ENCODE assay signal across 35 mouse cellular contexts in the genomic region with DNA sequence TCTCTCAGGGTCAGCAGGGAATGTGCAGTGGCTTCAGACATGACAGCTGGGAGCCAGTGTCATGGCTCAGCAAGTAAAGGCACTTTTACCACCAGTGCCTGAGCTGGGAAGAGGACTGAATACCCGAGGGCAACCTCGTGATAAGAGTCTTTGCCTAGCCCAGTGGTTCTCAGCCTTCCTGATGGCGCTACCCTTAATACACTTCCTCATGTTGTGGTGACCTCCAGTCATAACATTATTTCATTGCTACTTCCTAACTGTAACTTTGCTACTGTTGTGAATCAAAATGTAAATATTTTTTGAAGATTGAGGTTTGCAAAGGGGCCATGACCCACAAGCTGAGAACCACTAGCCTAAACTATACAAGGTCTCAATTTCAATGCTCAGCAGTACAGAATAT. TPM values are rescaled to one million over a fixed set of nuclear protein-coding genes. Genes with fewer than 3 reads are reported as not detected.
DNase-seq lines count a peak whose midpoint lies in the region; ATAC-seq and TF ChIP-seq lines count a peak whose summit lies in the region.
"Had no signal": no experiment of that assay in that cellular context is flagged by ENCODE, and none has a peak within 500 bp of the region (broad histone marks: within the 10 kb centered on the region; RNA-seq: fewer than 3 reads in every experiment).

No protein-coding gene starts in this region.

- TF ChIP-seq CTCF in MEL (IDR thresholded peaks at IDR 0.05 in 2 of 3, conservative IDR thresholded peaks at IDR 0.05 in 1 of 3; ENCODE audit: control insufficient read depth in 1 of 3, insufficient read depth in 1 of 3, low read depth in 2 of 3, low read length in 3 of 3, poor library complexity in 1 of 3, severe bottlenecking in 1 of 3) = no peak

- no peak overlapping the region for H3K4me2 ChIP-seq in heart, embryonic 12.5 days
- no peak overlapping the region for H3K4me2 ChIP-seq in intestine, embryonic 15.5 days (replicated peaks)
- H3K4me2 ChIP-seq: embryonic facial prominence, embryonic 15.5 days; forebrain, embryonic 13.5 days; hindbrain, embryonic 12.5 days; kidney, embryonic 15.5 days; liver, embryonic 15.5 days; lung, embryonic 14.5 days; neural tube, embryonic 12.5 days had no signal

- TF ChIP-seq RAD21 in MEL (IDR thresholded peaks at IDR 0.05; ENCODE audit: low read depth, low read length) = no peak

- peak; percentile 91 for DNase-seq in heart, adult 11 months
- DNase-seq in MEL (ENCODE audit: low read depth, low spot score) = peak; percentile 77
- no peak for DNase-seq in frontal cortex, adult 2 months (ENCODE audit: extremely low spot score in 1 of 2, low spot score in 1 of 2)
- DNase-seq in heart, postnatal 36 days = no peak
- DNase-seq in right cerebral cortex, postnatal 10 days (ENCODE audit: low spot score in 2 of 2) = no peak
- DNase-seq: adrenal gland, postnatal 14 days; cerebellum, adult 11-12 months; cerebellum, postnatal 14 days; gastrocnemius, postnatal 36 days; heart, postnatal 14 days; kidney, adult 18-20 months; kidney, postnatal 25 days; liver; lung, embryonic 14.5 days; lung, postnatal 14 days; thymus, postnatal 14 days had no signal

- no peak overlapping the region for H3K4me3 ChIP-seq in heart, embryonic 12.5 days
- H3K4me3 ChIP-seq in MEL (ENCODE audit: control insufficient read depth in 1 of 2, insufficient read depth in 1 of 2, low read depth in 2 of 2, low read length in 2 of 2) = peak overlapping the region in 1 of 2 experiments; percentile 2; a peak in 1 of 4 replicates
- H3K4me3 ChIP-seq in intestine, embryonic 15.5 days (replicated peaks) = no peak overlapping the region
- H3K4me3 ChIP-seq: embryonic facial prominence, embryonic 10.5 days; embryonic facial prominence, embryonic 15.5 days; forebrain, embryonic 13.5 days; hindbrain, embryonic 12.5 days; kidney, embryonic 15.5 days; liver, embryonic 15.5 days; midbrain, embryonic 10.5 days; myocyte; neural tube, embryonic 12.5 days had no signal

- 0 out of 2 replicates have a peak, but pooled peaks cover 7% of the 10 kb centered on the region for H3K27me3 ChIP-seq in heart, embryonic 12.5 days (replicated peaks)
- H3K27me3 ChIP-seq in MEL (ENCODE audit: control insufficient read depth in 1 of 2, insufficient read depth in 2 of 2, low read length in 2 of 2) = no peaks in the 10 kb centered on the region
- no peaks in the 10 kb centered on the region for H3K27me3 ChIP-seq in intestine, embryonic 15.5 days (replicated peaks)
- H3K27me3 ChIP-seq: embryonic facial prominence, embryonic 15.5 days; forebrain, embryonic 13.5 days; hindbrain, embryonic 12.5 days; kidney, embryonic 15.5 days; neural tube, embryonic 12.5 days had no signal

- no peaks in the 10 kb centered on the region for H3K79me2 ChIP-seq in MEL (ENCODE audit: control insufficient read depth, insufficient read depth, low read length, poor library complexity)

- H3K4me1 ChIP-seq in heart, embryonic 12.5 days (replicated peaks) = no peaks in the 10 kb centered on the region
- H3K4me1 ChIP-seq in MEL (ENCODE audit: control insufficient read depth in 1 of 2, insufficient read depth in 2 of 2, low read length in 2 of 2) = peaks cover 2 to 15% of the 10 kb centered on the region in 2 experiments; a peak in 2 of 4 replicates
- peaks cover 3% of the 10 kb centered on the region; the same call in 1 of the 2 replicates for H3K4me1 ChIP-seq in intestine, embryonic 15.5 days (replicated peaks)
- H3K4me1 ChIP-seq: embryonic facial prominence, embryonic 10.5 days; embryonic facial prominence, embryonic 15.5 days; forebrain, embryonic 13.5 days; hindbrain, embryonic 12.5 days; midbrain, embryonic 10.5 days had no signal

- H3K9me3 ChIP-seq in heart, embryonic 12.5 days (replicated peaks) = no peaks in the 10 kb centered on the region
- H3K9me3 ChIP-seq in MEL (replicated peaks; ENCODE audit: insufficient read depth, low read length) = no peaks in the 10 kb centered on the region
- H3K9me3 ChIP-seq in intestine, embryonic 15.5 days = no peaks in the 10 kb centered on the region
- H3K9me3 ChIP-seq: embryonic facial prominence, embryonic 10.5 days; embryonic facial prominence, embryonic 15.5 days; forebrain, embryonic 13.5 days; hindbrain, embryonic 12.5 days; kidney, embryonic 15.5 days; liver, embryonic 15.5 days; midbrain, embryonic 10.5 days; neural tube, embryonic 12.5 days had no signal

- H3K9ac ChIP-seq in heart, embryonic 12.5 days = no peak overlapping the region
- peak overlapping the region; percentile 32; the same call in 1 of the 2 replicates for H3K9ac ChIP-seq in MEL (ENCODE audit: control insufficient read depth, low read depth, low read length, poor library complexity, severe bottlenecking)
- H3K9ac ChIP-seq in intestine, embryonic 15.5 days = no peak overlapping the region
- H3K9ac ChIP-seq: embryonic facial prominence, embryonic 15.5 days; forebrain, embryonic 13.5 days; hindbrain, embryonic 12.5 days; kidney, embryonic 15.5 days; liver, embryonic 15.5 days; lung, embryonic 14.5 days; neural tube, embryonic 12.5 days had no signal

- ATAC-seq in heart, embryonic 12.5 days (ENCODE audit: insufficient number of reproducible peaks, low FRiP score) = no peak
- ATAC-seq in intestine, embryonic 15.5 days = 0 out of 2 replicates have a peak, but pooled peaks have one; percentile 2
- ATAC-seq in monocyte, adult 5-6 weeks (replicated peaks; ENCODE audit: insufficient number of reproducible peaks, low FRiP score, low TSS enrichment, poor library complexity, severe bottlenecking) = peak; percentile 33; the same call in 1 of the 2 replicates
- ATAC-seq: CD4-positive, CD25-positive, alpha-beta regulatory T cell, adult 4 months; forebrain, embryonic 13.5 days; hindbrain, postnatal 0 days; midbrain, embryonic 16.5 days; Patski had no signal

- intact Hi-C loops in heart, postnatal 36 days (cut with DNase I) = no loop called here

- no peak for TF ChIP-seq POLR2A in MEL (IDR thresholded peaks at IDR 0.05; ENCODE audit: control insufficient read depth in 1 of 2, insufficient read depth in 1 of 2, low read depth in 1 of 2, low read length in 2 of 2, poor library complexity in 1 of 2)

- H3K27ac ChIP-seq in heart, embryonic 12.5 days (ENCODE audit: poor library complexity, severe bottlenecking) = no peak overlapping the region
- peak overlapping the region; percentile 24; the same call in 1 of the 2 replicates for H3K27ac ChIP-seq in MEL (ENCODE audit: control insufficient read depth, low read depth, low read length)
- no peak overlapping the region for H3K27ac ChIP-seq in intestine, embryonic 15.5 days
- H3K27ac ChIP-seq: embryonic facial prominence, embryonic 10.5 days; embryonic facial prominence, embryonic 15.5 days; forebrain, embryonic 13.5 days; hindbrain, embryonic 12.5 days; hindbrain, postnatal 0 days; kidney, embryonic 15.5 days; liver, embryonic 15.5 days; midbrain, embryonic 10.5 days; neural tube, embryonic 12.5 days had no signal

- WGBS in heart, embryonic 12.5 days = 50% methylated on average over 3 of the region's 3 CpGs
- WGBS in intestine, embryonic 15.5 days = 43% methylated on average over 3 of the region's 3 CpGs

- H3K36me3 ChIP-seq in heart, embryonic 12.5 days = no peaks in the 10 kb centered on the region
- H3K36me3 ChIP-seq in MEL (ENCODE audit: control insufficient read depth in 1 of 2, insufficient read depth in 2 of 2, low read length in 2 of 2) = peaks cover 0 to 5% of the 10 kb centered on the region in 2 experiments; a peak in 2 of 4 replicates
- no peaks in the 10 kb centered on the region for H3K36me3 ChIP-seq in intestine, embryonic 15.5 days
- H3K36me3 ChIP-seq: embryonic facial prominence, embryonic 10.5 days; embryonic facial prominence, embryonic 15.5 days; hindbrain, embryonic 12.5 days; kidney, embryonic 15.5 days; liver, embryonic 15.5 days; midbrain, embryonic 10.5 days; neural tube, embryonic 12.5 days had no signal

- TF ChIP-seq EP300 in MEL (IDR thresholded peaks at IDR 0.05; ENCODE audit: low read depth in 1 of 2, low read length in 2 of 2) = no peak

RNA-seq across cellular contexts. Expression of gene Dnajb13, which starts 6.1 kb away (rescaled TPM):
- polyA plus RNA-seq in heart, embryonic 12.5 days (2016; fragmentation: Nextera tagmentation; extraction: Ambion mirVana) = 0.10 and 0.28 TPM in 2 replicates
- 2.0 and 2.2 TPM in 2 replicates for total RNA-seq in MEL (2012; rRNA removed)
- 1 to 10 TPM in 1 of 2 experiments, not detected in 1; 3.6 TPM for polyA plus RNA-seq in MEL (2012; ENCODE audit: insufficient read depth in 1 of 2, insufficient read length in 2 of 2, low read depth in 1 of 2, low replicate concordance in 2 of 2, missing spikeins in 1 of 2)
- 0.28 and 0.41 TPM in 2 replicates for polyA plus RNA-seq in intestine, embryonic 15.5 days (2015; fragmentation: Nextera tagmentation; extraction: Ambion mirVana)
- total RNA-seq in monocyte, adult 5-6 weeks (2017) = 1.7 to 3.6 TPM in 2 of 3 replicates, not detected in the other
- polyA plus RNA-seq in frontal cortex, adult 2 months (2012; rRNA removed) = 0.98 and 1.7 TPM in 2 replicates
- total RNA-seq in heart, postnatal 36 days (2021) = not detected
- total RNA-seq: gastrocnemius, postnatal 36 days; heart, postnatal 14 days had no signal
- polyA plus RNA-seq: heart, embryonic 14.5 days had no signal

RNA-seq across cellular contexts. Expression of gene Ucp2, which starts 15.5 kb away (rescaled TPM):
- 240 and 245 TPM in 2 replicates for polyA plus RNA-seq in heart, embryonic 12.5 days (2016; fragmentation: Nextera tagmentation; extraction: Ambion mirVana)
- 139 and 156 TPM in 2 replicates for total RNA-seq in MEL (2012; rRNA removed)
- polyA plus RNA-seq in MEL (2012; ENCODE audit: insufficient read depth in 1 of 2, insufficient read length in 2 of 2, low read depth in 1 of 2, low replicate concordance in 2 of 2, missing spikeins in 1 of 2) = 100 to 1,000 TPM in 1 of 2 experiments, not detected in 1; 724 TPM
- polyA plus RNA-seq in intestine, embryonic 15.5 days (2015; fragmentation: Nextera tagmentation; extraction: Ambion mirVana) = 272 and 287 TPM in 2 replicates
- 334 to 441 TPM (median 351 TPM) in 3 replicates for total RNA-seq in monocyte, adult 5-6 weeks (2017)
- 39.8 and 53.5 TPM in 2 replicates for polyA plus RNA-seq in frontal cortex, adult 2 months (2012; rRNA removed)
- 100 to 1,000 TPM; 331 to 414 TPM for total RNA-seq in heart, postnatal 36 days (2021)

RNA-seq across cellular contexts. Expression of gene Coa4, which starts 28.2 kb away (rescaled TPM):
- polyA plus RNA-seq in heart, embryonic 12.5 days (2016; fragmentation: Nextera tagmentation; extraction: Ambion mirVana) = 18.9 and 19.2 TPM in 2 replicates
- 6.1 and 8.1 TPM in 2 replicates for total RNA-seq in MEL (2012; rRNA removed)
- polyA plus RNA-seq in MEL (2012; ENCODE audit: insufficient read depth in 1 of 2, insufficient read length in 2 of 2, low read depth in 1 of 2, low replicate concordance in 2 of 2, missing spikeins in 1 of 2) = 10 to 100 TPM in 1 of 2 experiments, not detected in 1; 13.8 TPM
- 40.8 and 49.3 TPM in 2 replicates for polyA plus RNA-seq in intestine, embryonic 15.5 days (2015; fragmentation: Nextera tagmentation; extraction: Ambion mirVana)
- total RNA-seq in monocyte, adult 5-6 weeks (2017) = 6.1 to 12.5 TPM (median 7.5 TPM) in 3 replicates
- polyA plus RNA-seq in frontal cortex, adult 2 months (2012; rRNA removed) = 8.8 and 9.3 TPM in 2 replicates
- 10 to 100 TPM; 17.1 to 17.4 TPM for total RNA-seq in heart, postnatal 36 days (2021)

RNA-seq across cellular contexts. Expression of gene Ucp3, which starts 35.9 kb away (rescaled TPM):
- 0.10 and 0.20 TPM in 2 replicates for polyA plus RNA-seq in heart, embryonic 12.5 days (2016; fragmentation: Nextera tagmentation; extraction: Ambion mirVana)
- total RNA-seq in MEL (2012; rRNA removed) = 0.10 TPM in 1 of 2 replicates, not detected in the other
- not detected for polyA plus RNA-seq in MEL (2012; ENCODE audit: insufficient read depth in 1 of 2, insufficient read length in 2 of 2, low read depth in 1 of 2, low replicate concordance in 2 of 2, missing spikeins in 1 of 2)
- polyA plus RNA-seq in intestine, embryonic 15.5 days (2015; fragmentation: Nextera tagmentation; extraction: Ambion mirVana) = not detected in 2 replicates
- total RNA-seq in monocyte, adult 5-6 weeks (2017) = 0.29 TPM in 1 of 3 replicates, not detected in the others
- 3.4 and 3.8 TPM in 2 replicates for polyA plus RNA-seq in frontal cortex, adult 2 months (2012; rRNA removed)
- 100 to 1,000 TPM in 1 of 2 experiments, 10 to 100 TPM in 1; 72.3 to 103 TPM for total RNA-seq in heart, postnatal 36 days (2021)
- polyA plus RNA-seq: CD4-positive, CD25-positive, alpha-beta regulatory T cell, adult 4 months; forebrain, embryonic 13.5 days; hindbrain, embryonic 12.5 days; limb, embryonic 11.5 days; lung, embryonic 14.5 days; midbrain, embryonic 10.5 days; midbrain, embryonic 16.5 days; neural tube, embryonic 12.5 days; stomach, embryonic 14.5 days had no signal

Comparison
In these comparisons a context has a peak if more than half of its experiments do, and no peak if none do; other contexts are left out.
1. DNase-seq: peak in heart, adult 11 months (single experiment) and MEL (single experiment); none in frontal cortex, adult 2 months (0 of 2), heart, postnatal 36 days (0 of 2) and right cerebral cortex, postnatal 10 days (0 of 2).